Mouse (Mus musculus): ENCODE measurements at regions not wholly inside any gene's neighbourhood (a gene's known extent, or its start where the extent isn't known, plus 50 kb on each side); places are given as distances from the start of the nearest gene placed in this dataset.

GRCm38 (mm10) chr8:25389371-25389855 lies 565.2 kb upstream of the Adam5 start:
- TF ChIP-seq CTCF (IDR thresholded peaks at IDR 0.05) (no peak), EP300 (IDR thresholded peaks at IDR 0.05; ENCODE audit: insufficient read depth, low read depth, low read length) (no peak), POLR2A (IDR thresholded peaks at IDR 0.05; ENCODE audit: insufficient read depth, low read depth, low read length) (no peak)

All from heart, adult 2 months (tissue).